Mouse (Mus musculus): ENCODE data around the gene Dynlrb2. TPM values are rescaled to one million over a fixed set of nuclear protein-coding genes. Genes with fewer than 3 reads are reported as not detected.

Gene Dynlrb2
- total and polyA plus RNA-seq, 3 experiments, result not detected

DNA sequence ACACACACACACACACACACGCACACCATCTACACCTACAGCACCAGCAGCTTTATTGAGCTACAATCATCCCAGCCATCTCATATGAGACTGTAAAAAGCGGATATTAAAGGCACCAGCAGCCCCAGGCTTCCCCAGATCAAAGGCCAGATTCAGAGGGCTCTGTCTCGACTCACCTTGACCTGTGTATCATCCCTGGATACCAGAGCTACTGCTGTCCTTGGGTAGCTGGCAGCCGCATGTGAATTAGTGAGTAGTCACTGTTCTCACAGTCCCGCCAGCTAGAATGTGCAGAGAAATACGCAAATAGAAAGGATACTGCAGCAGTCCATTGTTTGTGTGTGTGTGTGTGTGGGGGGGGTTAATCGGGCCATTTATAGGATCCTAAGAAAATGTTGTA lies 24.0 kb downstream of the Dynlrb2 start:
- Histone ChIP-seq H3K79me2 (replicated peaks; ENCODE audit: control insufficient read depth, extremely low read depth, insufficient read depth, poor library complexity, severe bottlenecking) (no peaks in the 10 kb centered on the region), H3K27me3 (replicated peaks) (no peaks in the 10 kb centered on the region), H3K9me3 (replicated peaks; ENCODE audit: low read length) (peaks cover 6% of the 10 kb centered on the region), H3K27ac (ENCODE audit: insufficient read depth, low read depth) (no peak overlapping the region), H3K36me3 (replicated peaks in 1 of 2; ENCODE audit: control insufficient read depth in 1 of 2, insufficient read depth in 1 of 2, low read length in 1 of 2) (no peaks in the 10 kb centered on the region), H3K4me2 (ENCODE audit: insufficient read depth, low read depth, poor library complexity, severe bottlenecking) (no peak overlapping the region), H3K4me1 (ENCODE audit: control insufficient read depth in 1 of 2, insufficient read depth in 2 of 2) (peaks cover 0 to 16% of the 10 kb centered on the region in 2 experiments; a peak in 2 of 4 replicates), H3K9ac (ENCODE audit: insufficient read depth, low read depth) (no peak overlapping the region), H3K4me3 (replicated peaks in 1 of 3; ENCODE audit: low read depth in 2 of 3, low read length in 2 of 3, poor library complexity in 1 of 3) (no peak overlapping the region)
- no peak for DNase-seq (ENCODE audit: extremely low read depth)
- TF ChIP-seq BHLHE40 (IDR thresholded peaks at IDR 0.05; ENCODE audit: low read depth, low read length) (no peak), MYC (IDR thresholded peaks at IDR 0.05; ENCODE audit: low read depth, low read length) (no peak), IRF4 (IDR thresholded peaks at IDR 0.05; ENCODE audit: low read depth, low read length) (no peak), ZKSCAN1 (IDR thresholded peaks at IDR 0.05; ENCODE audit: borderline replicate concordance, low read depth, low read length) (no peak), UBTF (IDR thresholded peaks at IDR 0.05; ENCODE audit: low read depth, low read length) (no peak), POLR2A (IDR thresholded peaks at IDR 0.05; ENCODE audit: low read depth, low read length) (no peak), TCF12 (IDR thresholded peaks at IDR 0.05; ENCODE audit: low read depth, low read length) (no peak), NRF1 (IDR thresholded peaks at IDR 0.05; ENCODE audit: low read depth, low read length) (no peak), ELF1 (IDR thresholded peaks at IDR 0.05; ENCODE audit: low read depth, low read length) (no peak), ZNF384 (IDR thresholded peaks at IDR 0.05; ENCODE audit: low read depth, low read length) (no peak), RCOR1 (conservative IDR thresholded peaks at IDR 0.05; ENCODE audit: low read depth, low read length) (no peak), MAX (IDR thresholded peaks at IDR 0.05; ENCODE audit: low read length) (no peak), CHD2 (IDR thresholded peaks at IDR 0.05; ENCODE audit: low read length) (no peak), JUN (IDR thresholded peaks at IDR 0.05; ENCODE audit: insufficient read depth, low read depth, low read length) (no peak), POLR2AphosphoS2 (IDR thresholded peaks at IDR 0.05; ENCODE audit: low read depth, low read length) (no peak), JUND (conservative IDR thresholded peaks at IDR 0.05; ENCODE audit: low read depth, low read length) (no peak), ZC3H11A (IDR thresholded peaks at IDR 0.05; ENCODE audit: low read depth, low read length) (no peak), MEF2A (IDR thresholded peaks at IDR 0.05; ENCODE audit: borderline replicate concordance, low read depth, low read length) (no peak)
- dilution Hi-C loops (cut with MboI; ENCODE audit: extremely low pct_ligation_motif_present, extremely low pct_unique_long_range_greater_than_20kb, low sequenced_read_pairs), result no loop called here
- in situ Hi-C loops (cut with MboI; ENCODE audit: low pct_ligation_motif_present, low pct_unique_long_range_greater_than_20kb, low sequenced_read_pairs), result no loop called here

DNA sequence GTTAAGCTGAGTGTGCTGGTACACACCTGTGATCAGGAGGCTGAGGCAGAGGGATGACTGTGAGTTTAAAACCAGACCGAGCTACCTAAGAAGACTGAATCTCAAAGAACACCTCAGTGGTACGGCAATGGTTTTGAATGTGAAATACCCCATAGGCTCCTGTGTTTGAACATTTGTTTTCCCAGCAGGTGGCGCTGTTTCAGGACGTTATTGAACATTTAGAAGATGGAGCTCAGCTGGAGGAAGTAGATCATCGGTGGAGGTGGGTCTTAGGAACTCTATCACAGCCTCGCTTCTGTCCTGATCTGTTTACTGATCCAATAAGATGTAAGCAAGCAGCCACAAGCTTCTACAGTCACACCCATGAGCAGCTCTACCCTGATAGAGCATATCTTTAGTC lies 28.3 kb downstream of the Dynlrb2 start:
- no peaks in the 10 kb centered on the region for H3K27me3 ChIP-seq (replicated peaks)
- H3K36me3 ChIP-seq (replicated peaks in 1 of 2; ENCODE audit: control insufficient read depth in 1 of 2, insufficient read depth in 1 of 2, low read length in 1 of 2), result no peaks in the 10 kb centered on the region
- no peak overlapping the region for H3K9ac ChIP-seq (ENCODE audit: insufficient read depth, low read depth)
- H3K4me2 ChIP-seq (ENCODE audit: insufficient read depth, low read depth, poor library complexity, severe bottlenecking), result no peak overlapping the region
- no peak overlapping the region for H3K27ac ChIP-seq (ENCODE audit: insufficient read depth, low read depth)
- H3K79me2 ChIP-seq (replicated peaks; ENCODE audit: control insufficient read depth, extremely low read depth, insufficient read depth, poor library complexity, severe bottlenecking), result no peaks in the 10 kb centered on the region
- in situ Hi-C loops (cut with MboI; ENCODE audit: low pct_ligation_motif_present, low pct_unique_long_range_greater_than_20kb, low sequenced_read_pairs), result no loop called here
- no peak overlapping the region for H3K4me3 ChIP-seq (replicated peaks in 1 of 3; ENCODE audit: low read depth in 2 of 3, low read length in 2 of 3, poor library complexity in 1 of 3)
- TF ChIP-seq ZMIZ1 (IDR thresholded peaks at IDR 0.05; ENCODE audit: low read depth, low read length) (no peak), SMC3 (IDR thresholded peaks at IDR 0.05; ENCODE audit: low read depth, low read length) (peak; percentile 26; the same call in 1 of the 2 replicates), CTCF (conservative IDR thresholded peaks at IDR 0.05 in 1 of 2, IDR thresholded peaks at IDR 0.05 in 1 of 2; ENCODE audit: low read depth in 2 of 2, low read length in 2 of 2) (peak in 1 of 2 experiments; percentile 37; a peak in 2 of 4 replicates)
- DNase-seq (ENCODE audit: extremely low read depth), result peak; percentile 26
- peaks cover 0 to 15% of the 10 kb centered on the region in 2 experiments; a peak in 2 of 4 replicates for H3K4me1 ChIP-seq (ENCODE audit: control insufficient read depth in 1 of 2, insufficient read depth in 2 of 2)
- dilution Hi-C loops (cut with MboI; ENCODE audit: extremely low pct_ligation_motif_present, extremely low pct_unique_long_range_greater_than_20kb, low sequenced_read_pairs), result no loop called here
- peaks cover 6% of the 10 kb centered on the region for H3K9me3 ChIP-seq (replicated peaks; ENCODE audit: low read length)

Measured in CH12.LX (cell line).